Mouse (Mus musculus): ENCODE data around the gene Arl6ip4.

DNA sequence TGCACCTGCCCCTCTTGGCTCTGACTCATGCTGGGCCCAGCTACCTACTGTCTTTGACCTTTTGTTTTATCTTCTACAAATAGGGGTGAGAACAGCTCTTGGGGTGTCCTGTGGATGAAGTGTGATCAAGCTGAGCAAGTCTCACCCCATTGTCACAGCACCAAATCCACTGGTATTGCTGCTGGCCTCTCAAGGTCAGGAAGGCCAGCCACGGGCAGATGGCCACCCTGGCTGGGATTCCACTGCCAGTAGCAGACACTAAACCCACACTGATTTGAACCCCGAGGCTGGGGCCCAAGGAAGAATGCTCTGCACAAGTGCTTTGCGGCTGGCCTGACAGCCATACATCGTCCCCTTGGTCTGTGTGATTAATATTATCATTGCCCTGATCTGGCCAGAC, 42.4 kb downstream of the Arl6ip4 start:
- no peak for TF ChIP-seq EP300 (IDR thresholded peaks at IDR 0.05)
- no peak for TF ChIP-seq CTCF (IDR thresholded peaks at IDR 0.05)
